Mouse (Mus musculus) testis, adult 2 months (tissue): ENCODE results near the gene Galntl6. TPM values are rescaled to one million over a fixed set of nuclear protein-coding genes. Genes with fewer than 3 reads are reported as not detected.

Source experiments
- H3K27ac ChIP-seq: fragments of 200-500 bp; 2 replicates; pipeline ENCODE4 v1.5.1; 2012; ENCODE audit warnings: low read depth, low read length; ENCODE audit not compliant: control insufficient read depth, insufficient read depth
- H3K27me3 ChIP-seq: fragments of 200-500 bp; 2 replicates; pipeline ENCODE4 v1.6.1; 2012; ENCODE audit warnings: mild to moderate bottlenecking, low read length, moderate library complexity; ENCODE audit not compliant: control insufficient read depth, insufficient read depth
- H3K36me3 ChIP-seq: fragments of 200-500 bp; 2 replicates; pipeline ENCODE4 v1.6.1; 2012; ENCODE audit warnings: mild to moderate bottlenecking, low read length; ENCODE audit not compliant: control insufficient read depth, insufficient read depth
- H3K4me1 ChIP-seq: fragments of 200-500 bp; 2 replicates; pipeline ENCODE4 v1.6.1; 2012; ENCODE audit warnings: low read length; ENCODE audit not compliant: control insufficient read depth, insufficient read depth
- H3K4me3 ChIP-seq: fragments of 200-500 bp; 2 replicates; pipeline ENCODE4 v1.5.1; 2012; ENCODE audit warnings: low read depth, mild to moderate bottlenecking, low read length, moderate library complexity, mixed read lengths; ENCODE audit not compliant: control insufficient read depth
- CTCF ChIP-seq: fragments of 200-500 bp; IDR thresholded peaks from 2 replicates; pipeline ENCODE4 v1.5.1; 2012; ENCODE audit warnings: low read depth, mild to moderate bottlenecking, inconsistent platforms, low read length, moderate library complexity; ENCODE audit not compliant: control insufficient read depth, insufficient read depth, insufficient replicate concordance
- POLR2A ChIP-seq: fragments of 200-500 bp; IDR thresholded peaks from 2 replicates; pipeline ENCODE4 v1.6.1; 2012; ENCODE audit warnings: low read depth, mild to moderate bottlenecking, inconsistent platforms, low read length, moderate library complexity; ENCODE audit not compliant: control insufficient read depth
- polyA plus RNA-seq: library from polyadenylated mRNA; depleted of rRNA; stranded (reverse); fragments of >200 nt; gene quantifications from 2 replicates; pipeline ENCODE4 v1.2.3, GENCODE M21; 2012

The Galntl6 gene
- polyA plus RNA-seq, 1 experiment = 39.9 TPM

- Histone ChIP-seq H3K4me3 (no peak overlapping the region), H3K4me1 (no peaks in the 10 kb centered on the region), H3K36me3 (no peaks in the 10 kb centered on the region), H3K27me3 (no peaks in the 10 kb centered on the region), H3K27ac (no peak overlapping the region)
- TF ChIP-seq CTCF (no peak), POLR2A (no peak)
Measured at GRCm38 (mm10) chr8:58265485-58265884, 647.0 kb downstream of the Galntl6 start.

GRCm38 (mm10) chr8:58258577-58259315 lies 653.7 kb downstream of the Galntl6 start:
- no peak overlapping the region for H3K4me3 ChIP-seq
- no peak for TF ChIP-seq CTCF
- no peak for TF ChIP-seq POLR2A
- H3K4me1 ChIP-seq = no peaks in the 10 kb centered on the region
- H3K27ac ChIP-seq = no peak overlapping the region
- no peaks in the 10 kb centered on the region for H3K36me3 ChIP-seq
- no peaks in the 10 kb centered on the region for H3K27me3 ChIP-seq

DNA sequence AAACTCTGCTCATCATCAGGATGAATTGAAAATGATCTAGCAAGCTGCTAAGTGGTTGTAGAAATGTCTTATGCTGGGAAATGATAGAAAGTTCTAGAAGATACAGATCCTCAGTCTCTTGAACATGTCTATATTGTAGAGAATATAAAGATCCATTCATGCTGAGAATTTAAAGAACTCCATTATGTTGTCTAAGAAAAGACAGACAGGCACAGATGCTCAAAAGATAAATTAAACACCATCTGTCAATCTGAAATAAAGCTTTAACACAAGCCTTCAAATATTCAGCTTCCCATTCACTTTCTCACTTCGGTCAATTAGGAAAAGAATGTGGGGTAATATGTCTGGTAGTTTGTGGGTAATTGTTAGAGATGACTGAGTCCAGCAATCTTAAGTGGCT lies 658.8 kb downstream of the Galntl6 start:
- TF ChIP-seq CTCF (no peak), POLR2A (no peak)
- Histone ChIP-seq H3K4me1 (no peaks in the 10 kb centered on the region), H3K27me3 (no peaks in the 10 kb centered on the region), H3K36me3 (no peaks in the 10 kb centered on the region), H3K27ac (no peak overlapping the region), H3K4me3 (no peak overlapping the region)

GRCm38 (mm10) chr8:58244830-58245229 lies 667.6 kb downstream of the Galntl6 start:
- no peak overlapping the region for H3K27ac ChIP-seq
- no peak overlapping the region for H3K4me3 ChIP-seq
- H3K4me1 ChIP-seq = no peaks in the 10 kb centered on the region
- no peaks in the 10 kb centered on the region for H3K27me3 ChIP-seq
- H3K36me3 ChIP-seq = no peaks in the 10 kb centered on the region
- TF ChIP-seq POLR2A (no peak), CTCF (no peak)

GRCm38 (mm10) chr8:58234220-58234619 lies 678.2 kb downstream of the Galntl6 start:
- no peaks in the 10 kb centered on the region for H3K27me3 ChIP-seq
- no peak overlapping the region for H3K27ac ChIP-seq
- H3K4me1 ChIP-seq = no peaks in the 10 kb centered on the region
- no peaks in the 10 kb centered on the region for H3K36me3 ChIP-seq
- no peak for TF ChIP-seq POLR2A
- TF ChIP-seq CTCF = no peak; the same call in 1 of the 2 replicates
- H3K4me3 ChIP-seq = no peak overlapping the region

- Histone ChIP-seq H3K36me3 (no peaks in the 10 kb centered on the region), H3K4me3 (no peak overlapping the region), H3K27ac (no peak overlapping the region), H3K4me1 (no peaks in the 10 kb centered on the region), H3K27me3 (no peaks in the 10 kb centered on the region)
- TF ChIP-seq POLR2A = no peak
Measured at GRCm38 (mm10) chr8:58228725-58229124, 683.7 kb downstream of the Galntl6 start.

DNA sequence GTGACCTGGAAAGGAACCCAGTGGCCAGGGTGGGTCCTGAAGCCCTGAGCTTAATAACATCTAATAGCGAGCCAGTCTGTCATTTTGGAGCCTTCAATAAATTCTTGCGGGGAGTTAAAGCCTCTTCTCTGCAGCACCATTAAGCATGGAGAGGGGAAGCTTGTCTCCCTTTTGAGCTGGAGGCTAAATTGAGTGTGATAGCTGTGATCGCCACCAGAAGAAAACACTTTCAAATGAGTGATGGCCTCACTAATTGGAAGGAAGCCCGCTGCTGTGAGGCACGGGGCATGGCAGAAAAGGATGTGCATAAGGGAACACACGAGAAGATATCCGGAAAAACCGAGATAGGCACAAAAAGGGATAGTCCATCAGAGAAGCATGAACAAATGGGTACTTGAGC lies 694.6 kb downstream of the Galntl6 start:
- no peaks in the 10 kb centered on the region for H3K36me3 ChIP-seq
- H3K4me3 ChIP-seq = no peak overlapping the region

More for the DNA sequence above, 694.6 kb downstream of the Galntl6 start:
- Histone ChIP-seq H3K27ac (no peak overlapping the region), H3K27me3 (no peaks in the 10 kb centered on the region), H3K4me1 (no peaks in the 10 kb centered on the region)
- TF ChIP-seq CTCF = no peak
- TF ChIP-seq POLR2A = no peak
